Mouse (Mus musculus): ENCODE results near the gene Adam23. TPM values are rescaled to one million over a fixed set of nuclear protein-coding genes. Genes with fewer than 3 reads are reported as not detected.

The Adam23 gene
- total and polyA plus RNA-seq, 3 experiments, result not detected

DNA sequence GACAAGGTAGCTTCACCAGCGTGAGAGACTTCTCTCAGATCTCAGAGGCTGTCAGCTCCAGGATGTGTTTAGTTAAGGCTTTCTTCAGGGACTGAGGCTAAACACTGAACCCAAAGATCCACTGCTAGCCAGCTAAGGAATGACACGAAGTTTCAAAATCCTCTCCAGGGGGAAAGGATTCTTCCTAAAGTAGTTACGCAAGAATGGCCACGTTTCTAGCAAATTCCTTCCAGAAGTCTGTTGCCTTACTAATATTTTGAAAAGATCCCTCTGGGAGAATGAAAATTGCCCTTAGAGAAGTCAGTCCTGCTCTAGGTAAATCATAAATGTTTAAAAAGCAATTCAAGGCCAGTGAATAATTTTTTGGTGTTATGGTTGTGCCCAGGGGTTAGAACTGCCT lies 61.7 kb downstream of the Adam23 start:
- dilution Hi-C loops (cut with MboI; ENCODE audit: extremely low pct_ligation_motif_present, extremely low pct_unique_long_range_greater_than_20kb, low sequenced_read_pairs), result no loop called here
- no peak overlapping the region for H3K4me3 ChIP-seq (replicated peaks in 1 of 3; ENCODE audit: low read depth in 2 of 3, low read length in 2 of 3, poor library complexity in 1 of 3)
- no peak overlapping the region for H3K27ac ChIP-seq (ENCODE audit: insufficient read depth, low read depth)
- H3K9ac ChIP-seq (ENCODE audit: insufficient read depth, low read depth), result no peak overlapping the region
- no peak for TF ChIP-seq CTCF (conservative IDR thresholded peaks at IDR 0.05 in 1 of 2, IDR thresholded peaks at IDR 0.05 in 1 of 2; ENCODE audit: low read depth in 2 of 2, low read length in 2 of 2)
- no peak for TF ChIP-seq TCF12 (IDR thresholded peaks at IDR 0.05; ENCODE audit: low read depth, low read length)
- no peak for TF ChIP-seq E2F4 (IDR thresholded peaks at IDR 0.05; ENCODE audit: insufficient replicate concordance, low read depth, low read length)
- no peak for TF ChIP-seq JUND (conservative IDR thresholded peaks at IDR 0.05; ENCODE audit: low read depth, low read length)
- TF ChIP-seq BHLHE40 (IDR thresholded peaks at IDR 0.05; ENCODE audit: low read depth, low read length), result no peak
- no peak for TF ChIP-seq IRF4 (IDR thresholded peaks at IDR 0.05; ENCODE audit: low read depth, low read length)
- DNase-seq (ENCODE audit: extremely low read depth), result no peak
- H3K79me2 ChIP-seq (replicated peaks; ENCODE audit: control insufficient read depth, extremely low read depth, insufficient read depth, poor library complexity, severe bottlenecking), result no peaks in the 10 kb centered on the region
- H3K27me3 ChIP-seq (replicated peaks), result no peaks in the 10 kb centered on the region
- H3K36me3 ChIP-seq (replicated peaks in 1 of 2; ENCODE audit: control insufficient read depth in 1 of 2, insufficient read depth in 1 of 2, low read length in 1 of 2), result no peaks in the 10 kb centered on the region
- no peaks in the 10 kb centered on the region for H3K4me1 ChIP-seq (ENCODE audit: control insufficient read depth in 1 of 2, insufficient read depth in 2 of 2)
- no peaks in the 10 kb centered on the region for H3K9me3 ChIP-seq (replicated peaks; ENCODE audit: low read length)
- no peak overlapping the region for H3K4me2 ChIP-seq (ENCODE audit: insufficient read depth, low read depth, poor library complexity, severe bottlenecking)
- in situ Hi-C loops (cut with MboI; ENCODE audit: low pct_ligation_motif_present, low pct_unique_long_range_greater_than_20kb, low sequenced_read_pairs), result no loop called here

DNA sequence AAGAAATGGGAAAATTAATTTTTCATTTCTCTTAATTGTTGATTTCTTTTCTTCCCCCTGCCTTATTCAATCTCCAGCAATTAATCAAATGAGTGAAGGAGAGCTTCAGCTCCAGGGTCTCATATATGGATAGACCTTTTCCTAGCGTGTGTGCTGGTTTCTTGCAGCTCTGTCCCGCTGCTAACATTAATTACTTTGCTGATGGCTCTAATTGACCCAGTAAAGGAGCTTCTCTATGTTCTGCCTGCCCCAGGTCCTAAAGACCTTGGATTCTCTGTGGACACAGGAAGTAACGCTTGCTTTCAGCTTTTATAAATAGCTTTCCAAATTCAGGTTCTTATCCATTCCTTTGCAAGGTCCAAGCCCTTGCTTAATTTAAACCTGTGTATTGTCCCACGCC lies 63.1 kb downstream of the Adam23 start:
- dilution Hi-C loops (cut with MboI; ENCODE audit: extremely low pct_ligation_motif_present, extremely low pct_unique_long_range_greater_than_20kb, low sequenced_read_pairs) (no loop called here), in situ Hi-C loops (cut with MboI; ENCODE audit: low pct_ligation_motif_present, low pct_unique_long_range_greater_than_20kb, low sequenced_read_pairs) (no loop called here)
- Histone ChIP-seq H3K9me3 (replicated peaks; ENCODE audit: low read length) (no peaks in the 10 kb centered on the region), H3K4me2 (ENCODE audit: insufficient read depth, low read depth, poor library complexity, severe bottlenecking) (no peak overlapping the region), H3K4me1 (ENCODE audit: control insufficient read depth in 1 of 2, insufficient read depth in 2 of 2) (no peaks in the 10 kb centered on the region), H3K79me2 (replicated peaks; ENCODE audit: control insufficient read depth, extremely low read depth, insufficient read depth, poor library complexity, severe bottlenecking) (no peaks in the 10 kb centered on the region), H3K27me3 (replicated peaks) (no peaks in the 10 kb centered on the region), H3K9ac (ENCODE audit: insufficient read depth, low read depth) (no peak overlapping the region), H3K4me3 (replicated peaks in 1 of 3; ENCODE audit: low read depth in 2 of 3, low read length in 2 of 3, poor library complexity in 1 of 3) (no peak overlapping the region), H3K36me3 (replicated peaks in 1 of 2; ENCODE audit: control insufficient read depth in 1 of 2, insufficient read depth in 1 of 2, low read length in 1 of 2) (no peaks in the 10 kb centered on the region), H3K27ac (ENCODE audit: insufficient read depth, low read depth) (no peak overlapping the region)
- DNase-seq (ENCODE audit: extremely low read depth), result no peak
- TF ChIP-seq MYC (IDR thresholded peaks at IDR 0.05; ENCODE audit: low read depth, low read length), result no peak
- no peak for TF ChIP-seq CHD2 (IDR thresholded peaks at IDR 0.05; ENCODE audit: low read length)
- TF ChIP-seq POLR2AphosphoS2 (IDR thresholded peaks at IDR 0.05; ENCODE audit: low read depth, low read length), result no peak
- TF ChIP-seq NRF1 (IDR thresholded peaks at IDR 0.05; ENCODE audit: low read depth, low read length), result no peak
- no peak for TF ChIP-seq ZMIZ1 (IDR thresholded peaks at IDR 0.05; ENCODE audit: low read depth, low read length)
- no peak for TF ChIP-seq IRF4 (IDR thresholded peaks at IDR 0.05; ENCODE audit: low read depth, low read length)
- TF ChIP-seq SMC3 (IDR thresholded peaks at IDR 0.05; ENCODE audit: low read depth, low read length), result no peak
- no peak for TF ChIP-seq GABPA (IDR thresholded peaks at IDR 0.05; ENCODE audit: insufficient replicate concordance, low read depth, low read length)
- TF ChIP-seq SIN3A (IDR thresholded peaks at IDR 0.05; ENCODE audit: low read length), result no peak
- TF ChIP-seq POLR2A (IDR thresholded peaks at IDR 0.05; ENCODE audit: low read depth, low read length), result no peak
- TF ChIP-seq MXI1 (IDR thresholded peaks at IDR 0.05; ENCODE audit: low read depth, low read length), result no peak
- TF ChIP-seq ETS1 (conservative IDR thresholded peaks at IDR 0.05; ENCODE audit: low read depth, low read length), result no peak

All from CH12.LX (cell line).